Mouse (Mus musculus): ENCODE results near the gene Ush2a.

The Ush2a gene

DNA sequence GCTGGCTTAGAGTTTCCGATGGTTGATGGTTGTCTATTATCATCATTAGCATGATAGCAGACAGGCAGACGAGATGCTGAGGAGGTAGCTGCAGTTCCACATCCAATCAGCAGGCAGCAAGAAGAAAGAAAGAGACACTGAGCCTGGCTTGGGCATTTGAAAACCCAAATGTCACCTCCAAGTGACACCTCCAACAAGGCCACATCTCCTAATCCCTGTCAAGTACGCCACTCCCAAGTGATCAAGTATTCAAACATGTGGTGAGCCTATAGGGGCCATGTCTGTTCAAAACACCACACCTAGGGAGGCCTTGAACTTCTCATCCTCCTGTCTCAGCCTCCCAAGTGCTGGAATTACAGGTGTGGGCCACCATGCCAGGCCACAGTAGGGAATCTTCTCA, 501.9 kb downstream of the Ush2a start:
- DNase-seq (ENCODE audit: extremely low spot score, low spot score), result no peak

DNA sequence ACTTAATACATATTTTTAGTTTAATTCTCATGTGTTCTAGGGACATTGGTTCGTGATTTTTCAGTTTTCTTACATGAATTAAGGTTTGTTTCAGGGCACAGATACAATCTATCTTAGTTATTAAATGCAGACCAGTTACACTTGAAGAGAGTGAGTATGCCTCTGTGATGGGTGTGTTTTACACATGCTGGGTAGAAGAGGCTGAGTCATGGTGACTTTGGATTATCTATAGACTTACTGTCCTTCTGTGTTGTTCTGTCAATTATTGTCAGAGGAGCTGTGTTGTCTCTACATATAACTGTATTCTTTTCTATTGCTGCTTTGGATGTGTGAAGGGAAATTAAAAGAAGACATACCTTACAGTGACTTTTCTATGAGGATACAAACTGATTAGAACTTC, 509.0 kb downstream of the Ush2a start:
- no peak for DNase-seq (ENCODE audit: extremely low spot score, low spot score)

DNA sequence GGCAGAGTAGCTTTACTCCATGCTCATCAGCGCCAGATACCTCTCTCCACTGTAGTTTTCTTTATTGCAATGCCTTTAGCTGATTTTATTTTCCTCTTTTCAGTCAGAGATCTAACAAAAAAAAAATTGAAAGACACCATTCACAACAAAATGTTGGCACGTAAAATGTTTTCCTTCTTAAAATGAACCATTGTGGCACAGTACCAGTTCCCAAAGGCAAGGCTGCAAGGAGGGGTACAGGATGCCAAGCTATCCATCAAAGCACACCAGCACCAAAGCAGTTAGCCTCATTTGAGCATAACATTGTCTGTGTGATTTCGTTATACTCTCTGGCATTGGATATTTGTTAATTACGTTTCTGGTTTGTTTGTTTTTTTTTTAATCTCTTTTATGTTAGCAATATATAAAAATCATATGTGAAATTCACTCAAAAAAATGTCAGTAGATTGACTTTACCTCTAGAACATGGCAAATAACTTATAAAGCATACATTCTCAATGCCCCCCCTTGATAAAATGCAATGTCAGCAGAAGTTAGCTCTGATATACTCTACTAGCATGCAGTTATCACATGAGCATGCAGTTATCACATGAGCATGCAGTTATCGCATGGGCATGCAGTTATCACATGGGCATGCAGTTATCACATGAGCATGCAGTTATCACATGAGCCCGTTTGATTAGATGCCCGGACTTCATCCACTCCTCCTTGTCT, 510.9 kb downstream of the Ush2a start:
- no peak for DNase-seq (ENCODE audit: extremely low spot score, low spot score)

DNA sequence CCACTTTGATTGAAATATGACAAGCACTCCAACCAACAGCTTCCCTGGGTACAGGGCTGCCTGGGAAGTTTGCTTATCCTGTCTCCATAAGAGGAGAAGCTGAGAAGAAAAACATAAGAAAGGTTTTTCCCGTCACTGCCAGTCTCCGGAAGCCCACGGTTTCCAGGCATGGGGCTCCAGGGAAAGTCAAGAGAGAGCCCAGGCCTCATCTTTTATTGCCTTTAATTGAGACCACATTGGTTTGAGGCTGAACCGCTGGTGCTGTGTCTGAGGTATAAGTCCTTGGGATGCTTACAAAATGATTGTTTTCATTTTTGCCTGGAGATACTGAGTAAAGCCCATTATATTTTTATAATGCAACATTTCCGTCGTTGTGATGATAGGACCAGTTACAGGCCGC, 511.8 kb downstream of the Ush2a start:
- no peak for DNase-seq (ENCODE audit: extremely low spot score, low spot score)

DNA sequence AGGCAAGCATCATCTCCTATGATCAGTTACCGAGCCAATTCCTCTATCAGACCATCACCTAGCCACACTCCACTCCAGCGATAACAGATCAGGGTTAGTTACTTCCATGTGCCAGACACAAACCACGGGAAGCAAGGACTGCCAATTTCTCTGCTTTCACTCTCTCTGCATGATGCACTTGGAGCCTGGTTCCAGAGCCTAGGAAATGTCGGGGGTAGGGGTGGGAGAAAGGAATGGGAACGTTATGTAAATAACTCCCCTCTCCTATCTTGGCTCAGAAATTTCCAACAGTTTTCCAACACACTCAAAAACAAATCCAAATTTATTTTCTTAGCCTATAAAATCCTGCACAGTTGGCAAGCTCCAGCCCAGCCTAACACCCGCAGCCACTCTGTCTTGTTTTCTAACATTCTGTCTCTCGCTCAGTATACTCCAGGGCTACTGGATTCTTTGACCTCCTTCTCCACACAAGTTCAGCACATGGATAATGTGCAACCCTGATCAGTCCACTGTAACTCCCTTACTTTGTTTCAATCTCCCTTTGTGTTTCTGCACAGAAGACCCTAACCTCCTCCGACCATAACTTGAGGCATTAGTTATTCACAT, 515.8 kb downstream of the Ush2a start:
- DNase-seq (ENCODE audit: extremely low spot score, low spot score), result no peak

DNA sequence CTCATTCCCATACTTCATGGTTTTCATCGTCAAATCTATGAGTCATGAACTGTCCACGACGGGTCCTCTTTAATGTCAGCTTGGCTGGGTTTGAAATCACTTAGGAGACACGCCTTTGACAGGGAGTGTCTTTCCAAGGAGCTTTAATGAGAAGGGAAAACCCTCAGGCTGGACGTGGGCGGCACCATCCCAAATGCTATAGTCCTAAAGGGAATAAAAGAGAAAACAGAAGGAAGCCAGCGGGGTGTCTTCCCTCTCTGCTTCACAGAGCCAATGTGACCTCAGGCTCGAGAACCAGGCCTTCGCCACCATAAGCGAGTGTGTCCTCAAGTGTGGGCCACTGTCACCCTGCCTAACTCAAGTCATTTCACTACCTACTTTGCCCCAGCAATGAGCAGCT, 523.2 kb downstream of the Ush2a start:
- no peak for DNase-seq (ENCODE audit: extremely low spot score, low spot score)

DNA sequence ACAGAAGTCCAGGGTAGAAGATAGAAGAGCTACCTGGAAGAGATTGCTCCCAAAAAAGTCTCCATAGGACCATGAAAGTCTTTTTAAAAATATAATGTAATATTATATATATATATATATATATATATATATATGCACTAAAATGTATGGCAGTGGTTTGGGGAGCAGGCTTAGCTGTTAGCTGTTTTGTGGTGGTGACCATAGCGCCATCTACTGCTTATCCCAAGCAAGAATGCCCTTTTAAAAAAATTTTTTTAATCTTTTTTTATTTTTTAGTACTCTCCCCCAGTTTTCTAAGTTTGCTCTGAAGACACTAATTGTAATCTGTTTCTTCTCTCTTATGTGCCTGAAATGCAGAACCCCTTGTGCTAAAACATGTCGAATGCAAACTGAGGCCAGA, 543.2 kb downstream of the Ush2a start:
- DNase-seq (ENCODE audit: extremely low spot score, low spot score), result no peak

DNA sequence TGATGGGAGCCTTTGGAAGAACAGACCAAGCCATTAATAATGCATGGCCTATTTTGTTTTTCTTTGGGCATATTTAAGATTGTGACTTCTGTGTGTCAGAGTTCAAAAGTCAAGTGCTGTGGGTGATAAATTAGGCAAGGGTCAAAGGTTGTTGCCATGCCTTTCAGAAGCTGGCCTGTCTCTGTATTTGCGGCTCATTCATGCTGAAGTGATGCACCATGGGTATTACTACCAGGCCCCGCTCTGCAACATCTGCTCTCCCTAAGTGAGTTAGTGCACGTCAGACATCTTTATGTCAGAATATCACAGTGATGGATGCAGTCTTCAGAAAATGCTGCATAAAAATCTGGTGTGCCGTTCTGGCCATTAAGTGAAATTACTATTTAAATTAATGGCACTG, 544.0 kb downstream of the Ush2a start:
- peak; percentile 78 for DNase-seq (ENCODE audit: extremely low spot score, low spot score)

DNA sequence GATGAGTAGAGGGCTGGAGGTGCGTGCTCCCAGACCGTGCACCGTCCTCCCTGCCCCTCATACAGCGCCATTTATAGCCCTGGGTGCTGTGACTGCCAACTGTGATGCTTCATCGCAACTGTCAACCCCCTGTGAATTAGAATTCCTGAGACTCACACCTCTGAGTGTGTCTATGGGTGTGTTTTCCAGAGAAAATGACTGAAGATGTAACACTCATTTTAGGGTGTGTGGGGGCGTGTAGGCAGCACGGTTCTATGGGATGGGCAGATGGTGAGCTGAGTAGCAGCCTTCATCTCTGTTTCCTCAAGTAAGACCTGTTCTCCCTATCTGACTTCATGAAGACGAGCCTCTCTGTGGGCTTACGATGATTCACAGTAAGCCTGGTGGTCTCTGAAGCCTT, 548.8 kb downstream of the Ush2a start:
- DNase-seq (ENCODE audit: extremely low spot score, low spot score), result no peak

DNA sequence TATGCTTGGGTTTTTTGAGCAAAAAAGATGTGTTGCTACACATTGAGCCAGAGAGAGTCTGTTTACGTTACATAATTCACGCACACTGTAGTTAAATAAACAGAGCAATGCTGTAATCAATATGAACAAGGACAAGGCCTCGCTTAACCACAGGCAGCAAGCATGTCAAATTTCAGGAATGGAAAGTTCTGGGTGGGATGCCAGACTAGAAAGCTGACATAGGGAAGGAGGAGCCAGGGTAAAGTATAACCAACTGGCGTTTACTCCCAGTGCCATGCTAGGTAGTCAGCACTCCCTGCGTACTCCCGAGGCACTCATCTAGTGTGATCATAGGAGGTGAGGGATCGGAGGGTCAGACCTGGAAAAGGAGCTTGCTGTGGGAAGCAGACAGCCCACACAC, 553.2 kb downstream of the Ush2a start:
- no peak for DNase-seq (ENCODE audit: extremely low spot score, low spot score)

DNA sequence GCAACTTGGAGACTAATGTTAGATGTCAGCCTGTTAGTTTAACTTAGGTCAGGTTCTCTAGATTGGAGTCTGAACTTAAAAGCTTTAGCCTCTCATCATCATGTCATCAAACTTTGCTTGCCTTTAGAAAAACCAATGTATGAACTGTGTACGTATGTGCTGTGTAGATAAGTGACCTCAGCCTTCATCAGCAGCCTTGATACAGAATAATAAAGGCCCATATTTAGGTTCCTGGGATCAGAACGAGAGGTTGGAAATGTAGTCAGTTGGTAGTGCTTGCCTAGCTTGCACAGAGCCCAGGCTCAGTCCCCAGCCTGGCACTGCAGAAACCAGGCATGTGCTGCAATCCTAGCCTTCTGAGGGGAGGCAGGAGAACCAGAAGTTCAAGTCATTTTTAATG, 562.4 kb downstream of the Ush2a start:
- no peak for DNase-seq (ENCODE audit: extremely low spot score, low spot score)

DNA sequence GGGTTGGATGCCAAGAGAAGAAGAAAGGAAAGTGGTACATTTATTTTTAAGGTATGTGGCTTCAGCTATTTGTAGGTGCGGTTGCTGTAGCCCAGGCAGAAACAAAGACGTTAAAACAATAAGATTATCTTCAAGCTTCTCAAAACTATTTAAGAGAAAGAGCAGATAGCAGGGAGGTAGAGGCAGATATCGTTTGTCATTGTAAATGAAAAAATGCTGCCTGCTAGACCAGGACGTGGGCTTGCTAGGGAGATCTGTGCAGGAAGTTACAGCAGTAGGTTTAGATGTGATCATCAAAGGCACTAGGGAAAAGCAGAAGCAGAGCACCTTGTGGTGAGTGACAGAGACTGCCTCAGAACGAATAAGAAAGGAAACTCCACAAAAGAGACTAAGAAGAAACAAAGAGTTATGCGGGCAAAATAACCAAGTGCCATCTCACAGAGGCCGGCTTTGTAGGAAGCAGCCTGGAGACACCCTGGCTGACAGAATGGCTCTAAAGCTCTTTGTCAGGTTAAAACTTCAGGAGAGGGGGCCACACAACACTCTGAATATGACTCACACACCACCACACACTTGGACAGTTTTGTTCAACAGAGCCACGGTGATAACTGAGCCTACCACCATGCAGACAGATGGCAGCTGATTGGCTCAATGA, 563.2 kb downstream of the Ush2a start:
- DNase-seq (ENCODE audit: extremely low spot score, low spot score), result no peak

DNA sequence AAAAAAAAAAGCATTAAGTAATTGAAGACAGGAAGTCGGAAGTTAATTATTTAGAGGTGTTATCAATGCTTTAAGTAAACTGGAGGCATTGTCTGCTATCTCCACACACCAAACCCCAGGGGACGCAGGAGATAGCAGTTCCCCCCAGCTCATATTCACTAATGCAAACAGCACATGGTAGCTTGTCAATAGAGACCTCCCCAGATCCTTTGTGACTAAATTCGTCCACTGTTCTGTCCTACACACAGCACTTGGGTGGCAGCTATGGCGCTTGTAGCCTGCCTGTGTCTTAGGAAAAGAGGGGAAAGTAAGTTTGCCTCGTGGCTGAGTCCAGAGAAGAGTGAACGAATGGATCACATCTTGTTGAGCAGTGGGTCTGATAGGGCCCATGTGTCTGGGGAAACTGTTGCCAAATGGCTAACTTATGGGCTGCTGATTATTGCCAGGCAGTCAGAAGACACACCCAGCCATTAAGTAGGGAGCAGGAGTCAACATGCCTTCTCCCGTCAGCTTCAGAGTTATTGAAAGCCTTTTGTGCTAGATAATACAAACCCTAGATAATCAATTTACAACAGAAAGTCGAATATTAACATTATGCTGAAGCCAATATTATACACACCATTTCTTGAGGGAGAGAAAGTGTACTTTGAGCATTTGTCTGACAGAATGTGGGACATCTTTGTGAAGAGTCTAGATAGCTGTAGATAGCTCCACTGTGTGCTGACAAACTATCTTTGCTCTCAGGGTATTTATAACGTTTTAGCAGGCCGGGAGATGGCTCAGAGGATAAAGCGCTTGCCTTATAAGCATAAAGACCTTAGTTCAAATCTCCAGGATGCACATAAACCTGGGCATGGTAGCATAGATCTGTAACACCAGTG, 568.9 kb downstream of the Ush2a start:
- DNase-seq (ENCODE audit: extremely low spot score, low spot score), result no peak

DNA sequence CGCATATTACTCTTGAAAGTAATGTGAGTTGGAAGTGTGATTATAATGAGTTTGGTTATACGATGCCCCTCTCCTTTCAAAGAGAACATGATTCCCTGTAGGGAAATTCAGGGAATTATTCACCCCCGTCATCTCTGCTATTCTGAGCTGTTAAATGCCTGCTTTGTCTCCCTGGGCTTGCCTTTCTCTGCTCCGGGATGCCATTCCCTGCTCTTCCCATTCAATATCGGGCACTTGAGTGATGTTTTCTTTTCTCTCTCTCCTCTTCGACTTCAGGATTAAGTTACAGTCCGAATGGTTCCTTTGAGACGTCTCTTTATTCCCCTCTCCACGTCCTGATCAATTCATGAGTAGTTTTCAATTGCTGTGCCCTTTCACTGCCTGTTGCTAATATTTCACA, 572.1 kb downstream of the Ush2a start:
- DNase-seq (ENCODE audit: extremely low spot score, low spot score), result no peak

DNA sequence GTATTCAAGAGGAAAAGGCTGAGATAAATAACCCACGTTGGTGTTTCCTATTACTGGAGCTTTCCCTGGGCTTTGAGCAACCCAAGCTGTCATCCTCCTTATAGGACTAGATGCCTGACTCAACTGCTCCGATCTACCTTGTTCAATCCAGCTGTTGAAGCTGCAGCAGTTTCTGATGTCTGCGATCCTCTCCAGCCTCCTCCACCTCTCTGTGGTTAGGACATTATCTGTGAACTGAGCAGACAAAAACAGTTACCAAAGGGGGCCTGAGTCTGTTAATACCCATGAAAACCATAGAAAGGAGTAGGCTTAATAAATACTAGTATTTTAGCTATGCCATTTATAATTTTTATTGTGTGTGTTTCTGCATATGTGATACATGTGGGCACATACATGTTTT, 572.9 kb downstream of the Ush2a start:
- DNase-seq (ENCODE audit: extremely low spot score, low spot score), result no peak

DNA sequence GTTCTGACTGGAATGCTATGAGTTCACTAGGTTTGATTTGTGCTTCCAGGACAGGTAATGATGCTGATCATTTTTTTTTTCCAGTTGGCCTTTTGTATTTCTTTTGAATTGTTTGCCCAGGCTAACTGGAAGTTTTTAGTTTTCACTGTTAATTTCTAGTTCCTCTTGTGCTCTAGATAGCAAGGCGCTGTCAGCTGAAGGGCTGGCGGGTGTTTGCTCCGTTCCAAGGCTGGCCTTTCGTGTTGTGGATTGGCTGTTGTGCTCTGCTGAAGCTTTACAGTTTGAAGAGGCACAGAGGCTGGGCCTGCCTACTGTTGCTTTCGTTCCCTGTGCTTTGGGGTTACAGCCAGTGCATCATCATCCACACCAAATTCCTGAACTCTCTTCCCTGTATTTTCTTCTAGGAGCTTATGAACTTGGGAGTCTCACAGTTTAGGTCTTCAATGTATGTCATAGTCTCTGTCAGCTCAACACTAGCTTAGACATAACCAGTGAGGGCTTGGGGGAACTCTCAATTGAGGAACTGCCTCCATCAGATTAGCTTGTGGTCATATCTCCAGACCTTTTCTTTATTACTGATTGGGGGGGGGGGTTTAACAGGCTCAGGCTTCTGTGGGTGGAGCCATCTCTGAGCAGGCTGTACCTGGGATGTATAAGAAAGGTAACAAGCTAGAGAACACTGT, 575.9 kb downstream of the Ush2a start:
- no peak for DNase-seq (ENCODE audit: extremely low spot score, low spot score)

DNA sequence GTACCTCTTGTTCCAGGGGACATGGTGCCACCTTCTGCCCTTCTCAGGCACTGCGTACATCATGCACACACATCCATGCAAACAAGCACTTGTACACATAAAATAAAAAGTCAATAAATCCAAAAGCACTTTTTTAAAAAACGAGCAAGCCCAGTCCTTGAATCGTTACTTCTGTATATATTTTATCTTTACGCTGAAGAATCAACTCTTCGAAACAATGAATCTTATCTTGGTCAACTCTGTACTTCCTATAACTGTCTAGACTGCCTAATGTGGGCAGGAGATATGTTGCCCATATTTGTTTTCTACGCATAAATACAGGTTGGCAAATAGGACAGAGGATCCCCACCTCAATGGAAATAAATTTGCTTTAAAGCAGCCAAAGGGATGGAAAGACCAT, 585.4 kb downstream of the Ush2a start:
- no peak for DNase-seq (ENCODE audit: extremely low spot score, low spot score)

DNA sequence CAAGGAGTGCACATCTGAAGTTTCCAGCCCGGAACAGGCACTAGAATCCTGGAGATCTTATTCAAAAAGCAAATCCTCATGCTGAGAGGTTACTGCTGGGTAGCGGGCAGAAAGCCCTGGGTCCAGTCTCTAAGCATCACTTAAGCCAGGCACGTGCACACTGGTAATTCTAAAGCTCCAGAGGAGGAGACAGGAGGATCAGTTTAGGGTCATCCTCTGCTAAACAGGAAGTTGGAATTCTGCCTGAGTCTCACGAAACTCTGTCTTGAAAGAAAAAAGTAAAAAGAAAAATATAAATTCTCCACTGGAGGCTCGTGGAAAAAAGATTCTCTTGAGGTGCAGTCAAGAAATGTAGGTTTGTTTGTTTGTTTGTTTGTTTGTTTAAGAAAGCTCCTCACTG, 591.0 kb downstream of the Ush2a start:
- DNase-seq (ENCODE audit: extremely low spot score, low spot score), result no peak

DNA sequence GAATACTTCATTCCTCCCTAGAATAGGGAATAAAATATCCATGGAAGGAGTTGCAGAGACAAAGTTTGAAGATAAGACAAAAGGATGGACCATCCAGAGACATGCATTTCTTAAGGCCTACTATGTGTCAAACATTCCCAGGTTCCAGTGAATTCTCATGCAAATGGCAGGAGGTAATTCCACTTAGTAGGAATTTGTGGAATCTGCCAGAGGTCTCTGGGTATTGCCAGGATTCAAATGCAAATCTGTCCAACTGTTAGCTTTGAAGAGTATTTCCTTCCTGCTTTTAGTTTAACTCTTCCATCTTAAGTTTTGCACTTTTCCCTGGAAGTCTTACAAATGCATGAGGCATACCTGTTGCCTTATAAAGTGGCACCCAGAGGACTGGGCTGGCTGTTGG, 592.4 kb downstream of the Ush2a start:
- DNase-seq (ENCODE audit: extremely low spot score, low spot score), result no peak

DNA sequence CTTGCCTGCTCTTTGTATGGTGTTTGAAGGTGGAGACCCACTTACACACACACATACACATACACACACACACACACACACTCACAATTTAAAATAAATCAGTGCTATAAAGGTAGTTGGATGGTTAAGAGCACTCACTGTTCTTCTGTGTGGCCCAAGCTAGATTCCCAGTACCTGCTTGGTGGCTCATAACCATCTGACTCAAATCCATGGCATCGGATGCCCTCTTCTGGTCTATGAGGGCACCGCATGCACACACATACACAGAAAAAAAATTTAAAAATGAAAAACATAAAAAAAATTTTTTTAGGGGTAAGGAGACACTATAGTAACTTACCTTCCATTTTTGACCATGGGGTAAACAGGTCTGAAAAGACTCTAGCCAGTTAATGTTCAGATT, 593.2 kb downstream of the Ush2a start:
- DNase-seq (ENCODE audit: extremely low spot score, low spot score), result no peak

DNA sequence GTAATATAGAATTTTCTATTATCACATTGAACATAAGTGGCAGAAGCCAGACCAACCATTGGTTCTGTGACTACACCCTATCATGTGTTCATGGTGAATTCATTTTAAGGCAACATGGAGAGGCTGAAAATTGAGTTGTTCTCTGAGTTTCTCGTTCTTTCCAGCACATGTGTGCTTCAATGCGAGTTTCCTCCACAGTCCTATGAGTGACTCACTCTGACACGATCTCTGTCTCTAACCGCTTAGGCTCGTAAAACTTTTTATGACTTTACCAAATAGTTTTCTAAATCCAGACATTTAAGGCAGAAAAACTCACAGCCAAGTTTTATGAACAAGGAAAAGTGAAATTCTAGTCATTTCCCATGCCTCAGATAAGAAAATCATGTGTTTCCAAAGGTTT, 597.9 kb downstream of the Ush2a start:
- no peak for DNase-seq (ENCODE audit: extremely low spot score, low spot score)

All from neural tube, embryonic 10.5 days (tissue).